Mouse (Mus musculus) hindbrain, embryonic 15.5 days (tissue): Measurements from ENCODE around the gene Gpm6a. TPM values are rescaled to one million over a fixed set of nuclear protein-coding genes. Genes with fewer than 3 reads are reported as not detected.
"Not testable (repeated sequence)": the region's sequence is repeated elsewhere in the genome, so short reads cannot be mapped to it uniquely, and the experiment has no call there.

Experiments
- ATAC-seq: fragments of 200-750 bp; cut with Nextera tagmentation; 2 replicates; pipeline ENCODE4 v1.8.0; 2017; ENCODE audit warnings: low read depth, moderate number of reproducible peaks, moderate TSS enrichment; ENCODE audit not compliant: low FRiP score
- H3K27ac ChIP-seq: fragments of 300-500 bp; sonication (generic); replicated peaks from 2 replicates; pipeline ENCODE4 v1.5.1; 2015; ENCODE audit warnings: mild to moderate bottlenecking, inconsistent platforms
- H3K27me3 ChIP-seq: fragments of 300-500 bp; sonication (generic); 2 replicates; pipeline ENCODE4 v1.6.1; 2015; ENCODE audit warnings: control low read depth, inconsistent platforms
- H3K36me3 ChIP-seq: fragments of 300-500 bp; sonication (generic); 2 replicates; pipeline ENCODE4 v1.6.1; 2015; ENCODE audit warnings: control low read depth, inconsistent platforms
- H3K4me1 ChIP-seq: fragments of 300-500 bp; sonication (generic); replicated peaks from 2 replicates; pipeline ENCODE4 v1.6.1; 2015; ENCODE audit warnings: control low read depth, inconsistent platforms
- H3K4me2 ChIP-seq: fragments of 300-500 bp; sonication (generic); 2 replicates; pipeline ENCODE4 v1.6.1; 2015; ENCODE audit warnings: moderate library complexity, mild to moderate bottlenecking, inconsistent platforms
- H3K4me3 ChIP-seq: fragments of 300-500 bp; sonication (generic); 2 replicates; pipeline ENCODE4 v1.5.1; 2015; ENCODE audit warnings: mild to moderate bottlenecking, inconsistent platforms
- H3K9ac ChIP-seq: fragments of 300-500 bp; sonication (generic); 2 replicates; pipeline ENCODE4 v1.6.1; 2015; ENCODE audit warnings: inconsistent platforms
- H3K9me3 ChIP-seq: fragments of 300-500 bp; sonication (generic); 2 replicates; pipeline ENCODE4 v1.6.1; 2016; ENCODE audit warnings: control low read depth, inconsistent platforms
- WGBS: fragments of 180-500 bp; shearing (Covaris S2); methylation state at CpG from one replicate; pipeline ENCODE4 v1.1.7; 2015; 5-methylcytosine and 5-hydroxymethylcytosine counted together
- polyA plus RNA-seq: library from polyadenylated mRNA; unstranded; fragments of >200 nt; fragmentation: Nextera tagmentation; extraction: Ambion mirVana; gene quantifications from 2 replicates; pipeline ENCODE4 v1.2.1, GENCODE M21; 2015

Gpm6a gene
- polyA plus RNA-seq, 1 experiment from 2014 or later: 473 TPM

DNA sequence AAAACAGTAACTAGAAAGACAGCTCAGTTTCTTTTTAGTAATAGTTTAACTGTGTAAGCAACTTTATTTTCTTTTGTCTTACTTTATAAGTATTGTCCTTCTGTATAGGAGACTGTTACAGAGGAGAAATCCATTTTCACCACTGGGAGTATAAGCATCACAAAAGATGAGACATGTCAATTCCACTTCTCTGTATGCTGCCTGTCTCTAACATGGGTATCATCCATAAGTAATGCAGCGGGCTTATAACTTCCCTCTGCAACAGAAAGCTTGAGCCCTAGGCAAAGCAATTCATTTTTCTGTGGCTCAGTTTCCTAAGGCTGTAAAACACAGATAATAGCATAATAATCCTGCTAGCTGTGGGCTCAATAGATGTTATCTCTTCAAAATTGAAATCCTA, 62.4 kb downstream of the Gpm6a start:
- no peak for ATAC-seq

DNA sequence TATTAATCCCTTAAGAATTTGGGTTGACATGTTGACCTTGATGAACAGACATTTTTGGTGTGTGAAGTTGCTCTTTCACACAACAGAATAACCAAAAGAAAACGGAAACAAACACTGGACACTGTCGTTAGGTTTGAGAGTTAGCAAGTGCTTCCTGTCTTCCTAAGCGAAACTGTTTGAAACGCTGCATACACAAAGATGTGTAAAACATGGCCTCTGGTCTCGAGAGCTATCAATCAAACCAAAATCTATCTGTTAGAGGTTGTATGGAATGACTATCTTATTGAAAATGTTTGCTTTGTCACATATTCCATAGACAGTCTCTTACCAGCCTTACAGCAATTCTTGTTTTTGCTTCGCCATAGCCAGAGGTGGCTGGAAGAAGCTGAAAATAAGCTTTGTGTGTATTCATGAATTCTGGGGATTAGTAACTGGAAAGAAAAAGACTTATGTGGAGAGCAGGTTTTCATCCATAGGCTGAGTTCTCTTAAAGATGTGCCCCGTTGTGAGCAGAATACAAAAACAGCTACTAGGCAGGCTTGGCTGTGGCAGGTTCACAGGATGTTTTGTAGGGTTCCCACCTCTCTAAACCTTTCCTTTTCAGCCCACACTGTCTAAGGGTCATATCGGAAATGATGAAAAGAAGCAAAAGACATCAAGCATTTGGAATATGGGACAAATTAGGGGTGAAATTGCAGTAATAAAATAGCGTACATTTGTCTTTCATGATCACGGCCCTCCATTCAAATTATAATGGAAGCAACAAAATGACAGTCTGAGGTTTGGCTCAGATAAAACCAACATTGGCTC, 71.4 kb downstream of the Gpm6a start:
- Histone ChIP-seq H3K9ac (no peak overlapping the region; the same call in 1 of the 2 replicates), H3K4me3 (no peak overlapping the region), H3K27me3 (no peaks in the 10 kb centered on the region), H3K4me2 (peak overlapping the region; percentile 39), H3K27ac (peak overlapping the region; percentile 79), H3K4me1 (peaks cover 11% of the 10 kb centered on the region), H3K36me3 (no peaks in the 10 kb centered on the region), H3K9me3 (no peaks in the 10 kb centered on the region)
- no peak for ATAC-seq
- 33% methylated on average over 10 of the region's 10 CpGs for WGBS

More for the DNA sequence above, 62.4 kb downstream of the Gpm6a start:
- Histone ChIP-seq H3K9ac (no peak overlapping the region), H3K4me1 (no peaks in the 10 kb centered on the region; the same call in 1 of the 2 replicates), H3K27ac (no peak overlapping the region), H3K27me3 (no peaks in the 10 kb centered on the region), H3K36me3 (no peaks in the 10 kb centered on the region), H3K9me3 (no peaks in the 10 kb centered on the region), H3K4me3 (no peak overlapping the region), H3K4me2 (no peak overlapping the region)
- 60% methylated on average over 1 of the region's 1 CpGs for WGBS

DNA sequence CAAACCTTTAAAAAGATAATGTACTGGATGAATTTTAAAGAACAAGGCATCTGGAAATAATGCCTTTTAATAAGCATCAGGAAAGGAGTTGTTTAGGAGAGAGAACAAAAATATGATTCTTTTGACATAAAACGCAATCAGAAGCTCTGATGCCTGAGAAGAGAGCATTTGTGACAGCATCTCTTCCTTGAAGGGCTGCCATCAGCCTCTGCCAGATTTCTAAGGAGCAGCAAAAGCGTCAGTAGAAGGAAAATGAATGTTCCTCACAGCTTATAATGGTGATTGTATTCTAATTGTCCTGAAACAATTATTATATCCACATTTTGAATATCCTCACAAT, 72.0 kb downstream of the Gpm6a start:
- Histone ChIP-seq H3K27ac (peak overlapping the region; percentile 79), H3K36me3 (no peaks in the 10 kb centered on the region), H3K9ac (no peak overlapping the region), H3K4me1 (peaks cover 11% of the 10 kb centered on the region), H3K4me2 (peak overlapping the region; percentile 39), H3K9me3 (no peaks in the 10 kb centered on the region), H3K4me3 (no peak overlapping the region), H3K27me3 (no peaks in the 10 kb centered on the region)
- ATAC-seq: no peak
- WGBS: 25% methylated on average over 2 of the region's 2 CpGs

DNA sequence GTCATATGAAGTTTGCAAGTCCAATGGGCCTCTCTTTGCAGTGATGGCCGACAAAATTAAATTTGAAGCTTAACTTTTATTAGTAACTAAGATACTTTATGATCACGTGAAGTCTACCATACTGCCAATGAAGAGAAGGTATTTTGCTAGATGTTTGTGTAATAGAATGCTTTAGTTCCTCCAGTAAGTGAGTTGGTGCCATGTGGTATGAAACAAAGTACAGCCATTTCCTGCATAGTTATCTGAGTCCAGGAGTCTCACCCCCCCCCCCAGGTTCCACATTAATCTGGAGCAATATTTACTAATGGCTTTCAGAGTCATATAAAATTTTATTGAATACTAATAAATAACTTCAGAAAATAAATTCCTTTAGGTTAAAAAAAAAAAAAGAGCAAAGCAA, 73.7 kb downstream of the Gpm6a start:
- 94% methylated on average over 2 of the region's 2 CpGs for WGBS

DNA sequence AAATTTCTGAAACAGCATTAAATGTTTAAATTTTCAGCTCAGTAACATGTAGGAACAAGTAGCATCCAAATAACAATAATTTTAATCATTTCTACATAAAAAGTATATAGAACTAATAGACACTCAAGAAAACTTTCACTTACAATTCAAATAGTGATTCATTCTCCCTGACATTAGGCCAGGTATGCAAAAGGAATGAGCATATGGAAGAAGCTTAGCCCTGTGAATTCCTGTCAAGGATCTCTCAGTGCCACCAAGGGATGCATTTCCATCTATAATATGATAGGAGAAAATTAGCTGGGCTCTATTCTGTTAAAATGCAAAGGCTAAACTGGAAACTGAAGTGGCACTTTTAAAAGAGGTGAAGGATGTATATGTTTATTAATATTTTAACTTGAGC, 76.5 kb downstream of the Gpm6a start:
- Histone ChIP-seq H3K4me2 (no peak overlapping the region), H3K27me3 (no peaks in the 10 kb centered on the region), H3K36me3 (no peaks in the 10 kb centered on the region), H3K4me1 (peaks cover 23% of the 10 kb centered on the region), H3K9ac (no peak overlapping the region), H3K27ac (no peak overlapping the region), H3K9me3 (no peaks in the 10 kb centered on the region), H3K4me3 (no peak overlapping the region)
- no peak for ATAC-seq

More for the DNA sequence above, 73.7 kb downstream of the Gpm6a start:
- H3K4me1 ChIP-seq: peaks cover 11% of the 10 kb centered on the region
- no peaks in the 10 kb centered on the region for H3K36me3 ChIP-seq
- H3K9ac ChIP-seq: no peak overlapping the region
- ATAC-seq: no peak
- H3K27me3 ChIP-seq: no peaks in the 10 kb centered on the region
- no peak overlapping the region for H3K4me3 ChIP-seq
- H3K27ac ChIP-seq: no peak overlapping the region
- no peak overlapping the region for H3K4me2 ChIP-seq
- no peaks in the 10 kb centered on the region for H3K9me3 ChIP-seq

GRCm38 (mm10) chr8:55034309-55034708, 79.7 kb downstream of the Gpm6a start:
- peaks cover 16% of the 10 kb centered on the region for H3K4me1 ChIP-seq
- no peak overlapping the region for H3K9ac ChIP-seq
- no peaks in the 10 kb centered on the region for H3K27me3 ChIP-seq
- WGBS: 0% methylated on average over 1 of the region's 1 CpGs
- H3K4me3 ChIP-seq: no peak overlapping the region
- H3K9me3 ChIP-seq: no peaks in the 10 kb centered on the region
- H3K27ac ChIP-seq: peak overlapping the region; percentile 73
- peak; percentile 95 for ATAC-seq
- peak overlapping the region; percentile 8; the same call in 1 of the 2 replicates for H3K4me2 ChIP-seq
- 0 out of 2 replicates have a peak, but pooled peaks cover 3% of the 10 kb centered on the region for H3K36me3 ChIP-seq

- ATAC-seq: no peak
- 0 out of 2 replicates have a peak, but pooled peaks cover 3% of the 10 kb centered on the region for H3K36me3 ChIP-seq
- H3K9me3 ChIP-seq: no peaks in the 10 kb centered on the region
- no peak overlapping the region for H3K4me3 ChIP-seq
- H3K27ac ChIP-seq: peak overlapping the region; percentile 73
- H3K4me1 ChIP-seq: peaks cover 16% of the 10 kb centered on the region
- H3K4me2 ChIP-seq: no peak overlapping the region
- H3K27me3 ChIP-seq: no peaks in the 10 kb centered on the region
- no peak overlapping the region for H3K9ac ChIP-seq
These were observed 80.8 kb downstream of the Gpm6a start for GRCm38 (mm10) chr8:55035416-55035815.

DNA sequence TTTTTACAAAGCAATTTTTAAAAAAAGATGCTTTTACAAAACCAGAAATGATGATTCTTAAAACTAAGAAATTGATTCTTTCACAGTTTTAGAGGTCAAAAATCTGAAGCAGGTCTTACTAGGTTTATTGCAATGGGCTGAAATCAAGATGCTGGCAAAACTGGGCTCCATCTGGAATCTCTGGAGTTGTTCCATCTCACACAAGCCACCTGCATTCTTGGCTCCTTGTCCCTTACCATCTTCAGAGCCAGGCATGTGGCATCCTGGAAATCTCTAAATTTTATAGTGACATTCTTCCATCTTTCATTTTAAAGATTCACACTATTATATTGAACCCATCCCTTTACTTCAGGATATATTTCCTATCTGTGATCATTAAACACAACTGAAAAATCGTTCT, 88.3 kb downstream of the Gpm6a start:
- Histone ChIP-seq H3K27ac (no peak overlapping the region), H3K27me3 (no peaks in the 10 kb centered on the region), H3K4me1 (no peaks in the 10 kb centered on the region), H3K4me3 (no peak overlapping the region), H3K9ac (no peak overlapping the region), H3K4me2 (no peak overlapping the region), H3K36me3 (peaks cover 9% of the 10 kb centered on the region), H3K9me3 (no peaks in the 10 kb centered on the region)
- WGBS: 72% methylated on average over 1 of the region's 1 CpGs
- ATAC-seq: no peak

DNA sequence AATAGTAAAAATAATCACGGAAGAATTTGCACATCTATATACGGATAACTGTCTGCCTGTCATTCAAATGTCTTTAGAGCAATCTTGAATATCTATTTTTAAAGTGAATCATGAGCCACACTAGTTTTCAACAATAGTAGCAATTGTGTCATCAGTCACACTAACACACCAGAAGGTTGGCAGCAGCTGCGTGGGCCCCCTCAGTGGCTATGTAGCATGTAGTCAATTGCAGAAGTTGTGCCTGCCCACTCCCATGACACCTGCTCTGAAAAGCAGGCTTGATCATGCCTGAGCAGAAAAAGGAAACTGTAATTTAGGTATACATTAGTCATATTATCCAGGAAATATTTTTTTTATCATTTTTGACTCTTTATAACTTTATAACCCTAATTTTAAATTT, 93.8 kb downstream of the Gpm6a start:
- no peak for ATAC-seq
- no peak overlapping the region for H3K9ac ChIP-seq
- no peaks in the 10 kb centered on the region for H3K4me1 ChIP-seq
- H3K4me2 ChIP-seq: no peak overlapping the region
- no peaks in the 10 kb centered on the region for H3K9me3 ChIP-seq
- no peak overlapping the region for H3K27ac ChIP-seq
- 62% methylated on average over 3 of the region's 3 CpGs for WGBS
- H3K36me3 ChIP-seq: peaks cover 22% of the 10 kb centered on the region
- H3K4me3 ChIP-seq: no peak overlapping the region
- H3K27me3 ChIP-seq: no peaks in the 10 kb centered on the region

DNA sequence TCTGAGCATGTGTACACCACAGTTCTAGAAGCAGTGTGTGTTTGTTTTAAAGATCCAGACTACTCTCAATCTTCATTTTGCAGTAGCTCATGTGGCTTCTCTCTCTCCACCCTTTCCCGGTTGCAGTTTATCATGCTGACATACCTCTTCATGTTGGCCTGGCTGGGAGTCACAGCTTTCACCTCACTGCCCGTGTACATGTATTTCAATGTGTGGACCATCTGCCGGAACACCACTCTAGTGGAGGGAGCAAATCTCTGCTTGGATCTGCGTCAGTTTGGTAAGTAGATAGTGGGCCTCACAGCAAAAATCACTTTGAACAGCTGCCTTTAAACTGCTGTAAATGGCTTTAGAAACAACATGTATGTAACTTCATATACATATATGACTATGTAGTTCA, 95.3 kb downstream of the Gpm6a start:
- Histone ChIP-seq H3K27ac (no peak overlapping the region), H3K4me3 (no peak overlapping the region), H3K36me3 (peaks cover 22% of the 10 kb centered on the region), H3K4me1 (no peaks in the 10 kb centered on the region), H3K9ac (no peak overlapping the region), H3K4me2 (no peak overlapping the region), H3K9me3 (no peaks in the 10 kb centered on the region), H3K27me3 (no peaks in the 10 kb centered on the region)
- WGBS: 81% methylated on average over 4 of the region's 4 CpGs
- ATAC-seq: no peak

GRCm38 (mm10) chr8:55068811-55069210, 114.2 kb downstream of the Gpm6a start:
- not testable (repeated sequence) for H3K9me3 ChIP-seq, H3K4me3 ChIP-seq, H3K4me2 ChIP-seq, ATAC-seq, H3K36me3 ChIP-seq, H3K27ac ChIP-seq, H3K4me1 ChIP-seq, H3K27me3 ChIP-seq, H3K9ac ChIP-seq
- WGBS: 96% methylated on average over 2 of the region's 2 CpGs

- H3K36me3 ChIP-seq: no peaks in the 10 kb centered on the region
- no peak overlapping the region for H3K4me3 ChIP-seq
- no peak for ATAC-seq
- H3K27ac ChIP-seq: no peak overlapping the region
- H3K4me1 ChIP-seq: no peaks in the 10 kb centered on the region
- WGBS: 96% methylated on average over 10 of the region's 10 CpGs
- H3K9ac ChIP-seq: no peak overlapping the region
- H3K9me3 ChIP-seq: no peaks in the 10 kb centered on the region
- no peak overlapping the region for H3K4me2 ChIP-seq
- no peaks in the 10 kb centered on the region for H3K27me3 ChIP-seq
These were observed 118.8 kb downstream of the Gpm6a start for GRCm38 (mm10) chr8:55073481-55073880.

- Histone ChIP-seq H3K9ac (no peak overlapping the region), H3K4me3 (no peak overlapping the region), H3K27ac (no peak overlapping the region), H3K36me3 (no peaks in the 10 kb centered on the region), H3K9me3 (no peaks in the 10 kb centered on the region), H3K4me2 (no peak overlapping the region), H3K27me3 (no peaks in the 10 kb centered on the region), H3K4me1 (no peaks in the 10 kb centered on the region)
- no peak for ATAC-seq
These were observed 147.6 kb downstream of the Gpm6a start for GRCm38 (mm10) chr8:55102195-55102594.
